In genomic region chr4:136726941-136727340, GRCm38 (mm10) we compare ENCODE assay signal across 18 mouse cellular contexts.
DNase-seq lines count a peak whose midpoint lies in the region; ATAC-seq and TF ChIP-seq lines count a peak whose summit lies in the region.
"Had no signal": no experiment of that assay in that cellular context is flagged by ENCODE, and none has a peak within 500 bp of the region (broad histone marks: within the 10 kb centered on the region; RNA-seq: fewer than 3 reads in every experiment).

No protein-coding gene starts in this region.

- no peak overlapping the region for H3K4me2 ChIP-seq in kidney, embryonic 14.5 days (replicated peaks; ENCODE audit: low read depth, low read length)
- no peak overlapping the region for H3K4me2 ChIP-seq in hindbrain, postnatal 0 days (ENCODE audit: low read depth, low read length)
- H3K4me2 ChIP-seq: hindbrain, embryonic 15.5 days; limb, embryonic 13.5 days; lung, embryonic 15.5 days; neural tube, embryonic 12.5 days had no signal

- H3K36me3 ChIP-seq in kidney, embryonic 14.5 days (ENCODE audit: control insufficient read depth, insufficient read depth, low read length): no peaks in the 10 kb centered on the region
- H3K36me3 ChIP-seq in hindbrain, postnatal 0 days (ENCODE audit: insufficient read depth, low read length): no peaks in the 10 kb centered on the region
- H3K36me3 ChIP-seq: hindbrain, embryonic 15.5 days; lung, embryonic 15.5 days had no signal

- no peak for ATAC-seq in kidney, embryonic 14.5 days (ENCODE audit: low FRiP score, low TSS enrichment)
- ATAC-seq in hindbrain, postnatal 0 days: peak; percentile 75

- intact Hi-C loops in gastrocnemius, postnatal 14 days (cut with DNase I; ENCODE audit: low total_unique reads): no loop called here

- no peak overlapping the region for H3K27ac ChIP-seq in kidney, embryonic 14.5 days (ENCODE audit: low read depth, low read length)
- H3K27ac ChIP-seq in hindbrain, postnatal 0 days: no peak overlapping the region
- H3K27ac ChIP-seq: hindbrain, embryonic 15.5 days; limb, embryonic 13.5 days; liver, embryonic 14.5 days; lung, embryonic 15.5 days; midbrain, embryonic 10.5 days; neural tube, embryonic 12.5 days had no signal

- peak; percentile 62 for DNase-seq in kidney, adult 11 months
- peak; percentile 66 for DNase-seq in brain, embryonic 14.5 days (ENCODE audit: low read depth)
- DNase-seq in hindbrain, postnatal 0 days (ENCODE audit: low spot score): peak; percentile 31
- DNase-seq in kidney, postnatal 36 days: peak; percentile 29 to 56
- no peak for DNase-seq in natural killer cell, adult 2 months (ENCODE audit: low spot score in 2 of 2)
- DNase-seq in gastrocnemius, postnatal 14 days: no peak
- DNase-seq: adrenal gland, adult 8-10 months; cerebellum, adult 9-10 months; gastrocnemius, postnatal 10 days; lung, postnatal 4 days; thymus, postnatal 36 days had no signal

- TF ChIP-seq POLR2A in brain, embryonic 14.5 days (IDR thresholded peaks at IDR 0.05; ENCODE audit: borderline replicate concordance, extremely low read depth, insufficient read depth, insufficient read length, poor library complexity, severe bottlenecking): no peak

- no peaks in the 10 kb centered on the region for H3K27me3 ChIP-seq in kidney, embryonic 14.5 days (ENCODE audit: control insufficient read depth, insufficient read depth, low read length)
- no peaks in the 10 kb centered on the region for H3K27me3 ChIP-seq in hindbrain, postnatal 0 days (ENCODE audit: insufficient read depth, low read length)
- H3K27me3 ChIP-seq: hindbrain, embryonic 15.5 days; limb, embryonic 13.5 days; lung, embryonic 15.5 days; neural tube, embryonic 12.5 days had no signal

- H3K4me1 ChIP-seq in kidney, embryonic 14.5 days (ENCODE audit: control insufficient read depth, insufficient read depth, low read length): peaks cover 46% of the 10 kb centered on the region
- H3K4me1 ChIP-seq in hindbrain, postnatal 0 days (ENCODE audit: insufficient read depth, low read length): peaks cover 7% of the 10 kb centered on the region; the same call in 1 of the 2 replicates

- no peak overlapping the region for H3K9ac ChIP-seq in kidney, embryonic 14.5 days (ENCODE audit: low read depth, low read length)
- no peak overlapping the region for H3K9ac ChIP-seq in hindbrain, postnatal 0 days (replicated peaks; ENCODE audit: low read length)
- H3K9ac ChIP-seq: hindbrain, embryonic 15.5 days; limb, embryonic 13.5 days; liver, embryonic 14.5 days; lung, embryonic 15.5 days; neural tube, embryonic 12.5 days had no signal

- no peaks in the 10 kb centered on the region for H3K9me3 ChIP-seq in kidney, embryonic 14.5 days (ENCODE audit: control insufficient read depth, low read length)
- H3K9me3 ChIP-seq in hindbrain, postnatal 0 days (ENCODE audit: low read length): no peaks in the 10 kb centered on the region
- H3K9me3 ChIP-seq: hindbrain, embryonic 15.5 days; limb, embryonic 13.5 days; lung, embryonic 15.5 days; midbrain, embryonic 10.5 days; neural tube, embryonic 12.5 days had no signal

- no peak overlapping the region for H3K4me3 ChIP-seq in kidney, embryonic 14.5 days (ENCODE audit: low read length)
- H3K4me3 ChIP-seq in hindbrain, postnatal 0 days (ENCODE audit: low read length): no peak overlapping the region
- H3K4me3 ChIP-seq: hindbrain, embryonic 15.5 days; limb, embryonic 13.5 days; lung, embryonic 15.5 days; midbrain, embryonic 10.5 days; neural tube, embryonic 12.5 days had no signal

- TF ChIP-seq CTCF in brain, embryonic 14.5 days (IDR thresholded peaks at IDR 0.05; ENCODE audit: borderline replicate concordance, extremely low read depth, insufficient read depth, insufficient read length): no peak
- no peak for TF ChIP-seq CTCF in hindbrain, postnatal 0 days (IDR thresholded peaks at IDR 0.05; ENCODE audit: low read depth)

- WGBS in kidney, embryonic 14.5 days: 61% methylated on average over 8 of the region's 8 CpGs
- WGBS in hindbrain, postnatal 0 days: 33% methylated on average over 8 of the region's 8 CpGs

Comparison
In these comparisons a context has a peak if more than half of its experiments do, and no peak if none do; other contexts are left out.
1. DNase-seq: peak in kidney, adult 11 months (single experiment), brain, embryonic 14.5 days (single experiment), hindbrain, postnatal 0 days (single experiment) and kidney, postnatal 36 days (2 of 2); none in natural killer cell, adult 2 months (0 of 2) and gastrocnemius, postnatal 14 days (single experiment).